Mouse (Mus musculus): Measurements from ENCODE around the gene Ppp5c. TPM values are rescaled to one million over a fixed set of nuclear protein-coding genes. Genes with fewer than 3 reads are reported as not detected.

Ppp5c gene
- polyA plus RNA-seq, 1 experiment from 2014 or later = 102 TPM

- Histone ChIP-seq H3K9ac (peak overlapping the region; percentile 28; the same call in 1 of the 2 replicates), H3K4me3 (no peak overlapping the region), H3K27ac (peak overlapping the region; percentile 85), H3K27me3 (no peaks in the 10 kb centered on the region), H3K9me3 (replicated peaks) (no peaks in the 10 kb centered on the region), H3K4me1 (peaks cover 59% of the 10 kb centered on the region), H3K4me2 (replicated peaks) (peak overlapping the region; percentile 9; the same call in 1 of the 2 replicates), H3K36me3 (no peaks in the 10 kb centered on the region)
- 0 out of 2 replicates have a peak, but pooled peaks have one; percentile 15 for ATAC-seq (ENCODE audit: low FRiP score)
- WGBS = 41% methylated on average over 7 of the region's 7 CpGs
Measured at GRCm38 (mm10) chr7:16987541-16988149, 40.1 kb downstream of the Ppp5c start.

GRCm38 (mm10) chr7:16982859-16983568 is 44.7 kb downstream of the Ppp5c start, which contains the start of gene Gm42372:
TSS of gene Gm42372 (plus strand) at chr7:16983086.
- H3K9me3 ChIP-seq (replicated peaks) = no peaks in the 10 kb centered on the region
- peaks cover 43% of the 10 kb centered on the region for H3K4me1 ChIP-seq
- peak within 1 kb of the TSS; percentile 54; the same call in 1 of the 2 replicates for H3K9ac ChIP-seq
- H3K27ac ChIP-seq = peak within 1 kb of the TSS; percentile 66
- 21% methylated on average over 26 of the region's 26 CpGs for WGBS
- peak; percentile 61 for ATAC-seq (ENCODE audit: low FRiP score)
- H3K4me2 ChIP-seq (replicated peaks) = peak within 1 kb of the TSS; percentile 71
- no peaks in the 10 kb centered on the region for H3K27me3 ChIP-seq
- H3K4me3 ChIP-seq = peak within 1 kb of the TSS; percentile 38
- H3K36me3 ChIP-seq = no peaks in the 10 kb centered on the region

- peak overlapping the region; percentile 80 for H3K27ac ChIP-seq
- peak overlapping the region; percentile 13; the same call in 1 of the 2 replicates for H3K4me3 ChIP-seq
- H3K4me2 ChIP-seq (replicated peaks) = peak overlapping the region; percentile 49
- ATAC-seq (ENCODE audit: low FRiP score) = peak; percentile 47
- H3K9me3 ChIP-seq (replicated peaks) = no peaks in the 10 kb centered on the region
- H3K27me3 ChIP-seq = no peaks in the 10 kb centered on the region
- H3K9ac ChIP-seq = peak overlapping the region; percentile 32
- 11% methylated on average over 9 of the region's 12 CpGs for WGBS
- peaks cover 30% of the 10 kb centered on the region for H3K4me1 ChIP-seq
- no peaks in the 10 kb centered on the region for H3K36me3 ChIP-seq
Measured at GRCm38 (mm10) chr7:16980348-16980747, 47.4 kb downstream of the Ppp5c start.

GRCm38 (mm10) chr7:16978593-16978992 is 49.1 kb downstream of the Ppp5c start:
- ATAC-seq (ENCODE audit: low FRiP score) = no peak
- Histone ChIP-seq H3K9ac (no peak overlapping the region), H3K36me3 (no peaks in the 10 kb centered on the region), H3K4me3 (no peak overlapping the region), H3K27me3 (no peaks in the 10 kb centered on the region), H3K4me2 (replicated peaks) (no peak overlapping the region), H3K27ac (no peak overlapping the region), H3K4me1 (peaks cover 25% of the 10 kb centered on the region), H3K9me3 (replicated peaks) (no peaks in the 10 kb centered on the region)
- WGBS = 85% methylated on average over 3 of the region's 3 CpGs

GRCm38 (mm10) chr7:16978173-16978572 is 49.6 kb downstream of the Ppp5c start:
- Histone ChIP-seq H3K4me2 (replicated peaks) (no peak overlapping the region), H3K27ac (no peak overlapping the region), H3K4me1 (peaks cover 21% of the 10 kb centered on the region), H3K9ac (no peak overlapping the region), H3K36me3 (no peaks in the 10 kb centered on the region), H3K9me3 (replicated peaks) (no peaks in the 10 kb centered on the region), H3K4me3 (no peak overlapping the region), H3K27me3 (no peaks in the 10 kb centered on the region)
- WGBS = 68% methylated on average over 6 of the region's 6 CpGs
- no peak for ATAC-seq (ENCODE audit: low FRiP score)

GRCm38 (mm10) chr7:16976298-16976697 is 51.4 kb downstream of the Ppp5c start:
- 58% methylated on average over 8 of the region's 8 CpGs for WGBS
- H3K4me3 ChIP-seq = no peak overlapping the region
- H3K27me3 ChIP-seq = no peaks in the 10 kb centered on the region

DNA sequence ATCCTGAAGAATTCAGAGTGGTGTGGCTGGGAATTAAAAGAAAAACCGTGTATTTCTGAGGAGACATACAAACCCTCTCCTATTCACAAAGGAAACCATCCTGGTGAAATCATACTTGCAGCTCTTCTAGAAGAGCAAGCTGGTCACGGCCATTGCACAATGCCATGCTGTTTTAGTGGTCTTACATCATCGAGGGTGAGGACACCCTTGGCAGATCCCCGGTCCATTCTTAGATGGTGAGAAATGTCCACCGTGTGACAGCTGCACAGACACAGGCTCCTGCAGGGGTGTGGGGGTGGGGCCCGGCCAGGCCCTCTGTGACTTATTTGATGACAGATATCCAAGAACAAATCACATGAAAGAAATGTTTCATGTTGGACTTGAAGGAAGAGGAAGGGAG is 53.7 kb downstream of the Ppp5c start:
- H3K27ac ChIP-seq = no peak overlapping the region
- H3K4me2 ChIP-seq (replicated peaks) = no peak overlapping the region

More at GRCm38 (mm10) chr7:16976298-16976697, 51.4 kb downstream of the Ppp5c start:
- no peak for ATAC-seq (ENCODE audit: low FRiP score)
- Histone ChIP-seq H3K36me3 (no peaks in the 10 kb centered on the region), H3K4me2 (replicated peaks) (no peak overlapping the region), H3K4me1 (peaks cover 9% of the 10 kb centered on the region), H3K9me3 (replicated peaks) (no peaks in the 10 kb centered on the region), H3K27ac (no peak overlapping the region), H3K9ac (no peak overlapping the region)

GRCm38 (mm10) chr7:16971160-16971559 is 56.6 kb downstream of the Ppp5c start:
- H3K27ac ChIP-seq = no peak overlapping the region
- H3K4me2 ChIP-seq (replicated peaks) = no peak overlapping the region
- H3K4me1 ChIP-seq = no peaks in the 10 kb centered on the region
- H3K36me3 ChIP-seq = no peaks in the 10 kb centered on the region
- no peak for ATAC-seq (ENCODE audit: low FRiP score)
- H3K9me3 ChIP-seq (replicated peaks) = 0 out of 2 replicates have a peak, but pooled peaks cover 4% of the 10 kb centered on the region
- H3K9ac ChIP-seq = no peak overlapping the region
- 81% methylated on average over 3 of the region's 3 CpGs for WGBS
- H3K4me3 ChIP-seq = no peak overlapping the region
- H3K27me3 ChIP-seq = no peaks in the 10 kb centered on the region

More for the DNA sequence above, 53.7 kb downstream of the Ppp5c start:
- Histone ChIP-seq H3K9me3 (replicated peaks) (0 out of 2 replicates have a peak, but pooled peaks cover 4% of the 10 kb centered on the region), H3K4me1 (no peaks in the 10 kb centered on the region), H3K9ac (no peak overlapping the region), H3K36me3 (no peaks in the 10 kb centered on the region), H3K4me3 (no peak overlapping the region), H3K27me3 (no peaks in the 10 kb centered on the region)
- no peak for ATAC-seq (ENCODE audit: low FRiP score)
- WGBS = 54% methylated on average over 6 of the region's 6 CpGs

- no peak overlapping the region for H3K9ac ChIP-seq
- H3K9me3 ChIP-seq (replicated peaks) = 0 out of 2 replicates have a peak, but pooled peaks cover 4% of the 10 kb centered on the region
- no peaks in the 10 kb centered on the region for H3K4me1 ChIP-seq
- no peak overlapping the region for H3K4me3 ChIP-seq
- H3K27ac ChIP-seq = no peak overlapping the region
- H3K4me2 ChIP-seq (replicated peaks) = no peak overlapping the region
- no peaks in the 10 kb centered on the region for H3K27me3 ChIP-seq
- no peaks in the 10 kb centered on the region for H3K36me3 ChIP-seq
- 88% methylated on average over 6 of the region's 6 CpGs for WGBS
- ATAC-seq (ENCODE audit: low FRiP score) = no peak
Measured at GRCm38 (mm10) chr7:16968414-16968813, 59.3 kb downstream of the Ppp5c start.

GRCm38 (mm10) chr7:16961678-16962077 is 66.0 kb downstream of the Ppp5c start:
- no peaks in the 10 kb centered on the region for H3K9me3 ChIP-seq (replicated peaks)
- no peak overlapping the region for H3K27ac ChIP-seq
- H3K4me2 ChIP-seq (replicated peaks) = peak overlapping the region; percentile 22
- H3K4me3 ChIP-seq = no peak overlapping the region
- H3K36me3 ChIP-seq = peaks cover 8% of the 10 kb centered on the region
- no peak for ATAC-seq (ENCODE audit: low FRiP score)
- 80% methylated on average over 5 of the region's 5 CpGs for WGBS
- no peaks in the 10 kb centered on the region for H3K27me3 ChIP-seq
- peaks cover 41% of the 10 kb centered on the region for H3K4me1 ChIP-seq
- no peak overlapping the region for H3K9ac ChIP-seq

DNA sequence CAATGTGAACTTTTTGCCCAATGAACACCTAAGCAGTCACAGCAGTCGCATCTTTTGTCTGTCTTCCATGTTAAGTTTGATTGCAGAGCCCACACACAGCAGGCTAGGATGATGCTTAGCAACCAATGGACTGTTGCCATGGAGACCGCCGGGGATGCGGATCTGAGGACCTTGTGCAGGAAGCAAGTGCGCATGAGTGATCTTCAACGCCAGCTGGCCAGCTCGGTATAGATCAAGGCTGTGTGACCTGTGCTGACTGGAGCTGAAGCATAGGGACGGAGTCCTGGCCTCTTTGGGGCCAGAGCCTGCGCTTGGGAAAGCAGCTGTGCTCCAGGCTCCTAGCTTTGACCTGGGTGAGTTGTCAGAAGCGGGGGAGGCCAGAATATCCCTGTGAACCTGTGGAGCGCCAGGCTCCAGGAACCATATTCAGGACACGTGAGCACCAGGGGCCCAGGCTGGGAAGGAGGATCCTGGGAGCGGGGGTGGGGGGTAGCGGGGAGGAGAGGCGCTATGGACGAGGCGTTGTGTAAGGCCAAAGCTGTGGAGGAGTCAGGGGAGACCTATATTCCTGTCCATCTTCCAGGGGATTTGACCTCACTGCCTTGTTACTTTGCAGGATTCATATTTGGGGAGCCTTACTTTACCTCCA is 68.1 kb downstream of the Ppp5c start, which contains the start of gene Pnmal1:
Pnmal1 (plus strand) TSS at position 141 of the 649 bp plus-strand sequence.
- no peaks in the 10 kb centered on the region for H3K27me3 ChIP-seq
- H3K36me3 ChIP-seq = peaks cover 8% of the 10 kb centered on the region
- ATAC-seq (ENCODE audit: low FRiP score) = peak; percentile 94
- H3K27ac ChIP-seq = peak within 1 kb of the TSS; percentile 92
- H3K4me3 ChIP-seq = peak within 1 kb of the TSS; percentile 24
- H3K9ac ChIP-seq = peak within 1 kb of the TSS; percentile 25; the same call in 1 of the 2 replicates
- peak within 1 kb of the TSS; percentile 53 for H3K4me2 ChIP-seq (replicated peaks)
- no peaks in the 10 kb centered on the region for H3K9me3 ChIP-seq (replicated peaks)
- 16% methylated on average over 17 of the region's 17 CpGs for WGBS
- H3K4me1 ChIP-seq = peaks cover 46% of the 10 kb centered on the region
